Mouse (Mus musculus): Measurements from ENCODE around the gene Rac3. TPM values are rescaled to one million over a fixed set of nuclear protein-coding genes. Genes with fewer than 3 reads are reported as not detected.

The Rac3 gene
- polyA plus RNA-seq, 1 experiment: 60.4 TPM

DNA sequence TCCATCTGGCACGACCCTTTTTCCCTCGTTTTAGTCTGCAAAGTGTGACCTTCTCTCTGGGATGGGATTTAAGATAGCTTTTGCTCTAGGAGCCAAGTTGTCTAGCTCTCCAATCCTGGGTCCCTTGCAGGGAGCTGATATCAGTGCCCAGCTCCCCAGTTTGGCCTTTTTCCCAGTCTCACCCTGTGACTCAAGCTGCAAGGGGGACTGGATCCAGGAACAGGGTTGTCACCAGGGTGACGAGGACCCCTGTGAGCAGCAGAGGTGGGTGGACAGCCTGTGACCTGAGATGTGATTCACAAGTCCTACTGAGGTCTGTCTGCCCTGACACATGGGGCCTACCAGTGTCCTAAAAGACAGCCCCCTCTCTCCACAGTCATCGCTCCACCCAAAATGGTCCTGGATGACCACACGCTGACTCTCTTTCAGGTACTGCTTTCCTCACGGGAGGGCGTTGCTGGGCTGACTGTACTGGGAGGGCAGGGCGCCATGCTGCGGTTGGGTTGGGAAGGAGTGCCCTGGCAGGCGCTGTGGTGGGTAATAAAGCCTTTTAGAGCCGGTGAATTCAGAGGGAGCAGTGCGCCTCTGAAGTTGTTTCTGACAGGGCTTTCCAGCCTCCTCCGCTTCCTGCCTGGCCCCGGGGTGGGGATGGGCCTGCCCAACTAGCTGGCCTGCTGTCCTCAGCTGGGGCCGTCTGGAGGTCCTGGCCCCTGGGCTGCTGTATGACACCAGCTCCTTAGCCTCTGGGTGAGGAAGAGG, 17.4 kb upstream of the Rac3 start:
- TF ChIP-seq CTCF (IDR thresholded peaks at IDR 0.05; ENCODE audit: extremely low read depth, insufficient read depth, low read length) (no peak), POLR2A (IDR thresholded peaks at IDR 0.05; ENCODE audit: extremely low read depth, insufficient read depth, low read length) (no peak)
- H3K4me1 ChIP-seq (ENCODE audit: control insufficient read depth, insufficient read depth, low read length): no peaks in the 10 kb centered on the region
- H3K27ac ChIP-seq (ENCODE audit: insufficient read depth, low read length): peak overlapping the region; percentile 35; the same call in 1 of the 2 replicates
- no peak overlapping the region for H3K4me3 ChIP-seq (ENCODE audit: insufficient read depth, low read length)

DNA sequence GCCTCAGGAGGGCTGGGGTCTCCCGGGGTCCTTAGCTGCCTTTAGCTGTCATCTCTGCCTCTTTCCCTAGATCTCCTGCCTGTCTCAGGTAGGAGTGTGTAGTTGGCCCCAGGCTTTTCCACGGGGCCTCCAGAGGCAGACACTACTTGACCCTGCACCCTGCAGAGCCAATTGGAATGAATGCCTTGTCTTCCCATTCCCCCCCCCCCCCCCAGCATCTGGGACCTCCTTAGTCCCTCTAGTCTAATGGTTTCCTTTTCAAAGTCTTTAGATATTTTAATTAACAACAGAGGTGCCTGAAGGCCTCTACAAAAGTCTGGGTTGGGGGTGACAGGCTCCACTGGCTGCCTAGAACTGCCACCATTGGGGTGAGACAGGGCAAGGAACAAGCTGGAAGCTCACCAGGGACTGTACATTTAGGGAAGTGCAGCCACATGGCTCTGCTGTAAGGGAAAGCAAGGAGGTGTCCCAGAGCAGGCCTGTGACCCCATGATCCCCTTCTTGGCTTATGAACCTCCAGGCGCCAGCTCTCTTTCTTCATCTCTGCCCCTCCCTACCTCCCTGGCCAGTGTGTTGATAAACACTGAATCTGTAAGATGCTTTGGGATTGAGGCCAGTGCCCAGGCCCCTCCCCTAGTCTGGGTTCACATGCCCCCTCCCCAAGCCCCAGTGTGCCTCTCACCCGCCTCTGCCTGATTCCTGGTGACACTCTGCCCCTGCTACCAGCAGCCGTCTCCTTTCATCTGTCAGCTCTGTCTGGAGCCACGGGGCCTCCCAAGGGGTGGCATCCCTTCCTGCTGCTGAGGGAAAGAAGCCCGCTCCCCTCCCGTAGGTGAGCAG, 16.6 kb upstream of the Rac3 start:
- Histone ChIP-seq H3K27ac (ENCODE audit: insufficient read depth, low read length) (peak overlapping the region; percentile 35; the same call in 1 of the 2 replicates), H3K4me3 (ENCODE audit: insufficient read depth, low read length) (no peak overlapping the region), H3K4me1 (ENCODE audit: control insufficient read depth, insufficient read depth, low read length) (no peaks in the 10 kb centered on the region)
- TF ChIP-seq POLR2A (IDR thresholded peaks at IDR 0.05; ENCODE audit: extremely low read depth, insufficient read depth, low read length): no peak

DNA sequence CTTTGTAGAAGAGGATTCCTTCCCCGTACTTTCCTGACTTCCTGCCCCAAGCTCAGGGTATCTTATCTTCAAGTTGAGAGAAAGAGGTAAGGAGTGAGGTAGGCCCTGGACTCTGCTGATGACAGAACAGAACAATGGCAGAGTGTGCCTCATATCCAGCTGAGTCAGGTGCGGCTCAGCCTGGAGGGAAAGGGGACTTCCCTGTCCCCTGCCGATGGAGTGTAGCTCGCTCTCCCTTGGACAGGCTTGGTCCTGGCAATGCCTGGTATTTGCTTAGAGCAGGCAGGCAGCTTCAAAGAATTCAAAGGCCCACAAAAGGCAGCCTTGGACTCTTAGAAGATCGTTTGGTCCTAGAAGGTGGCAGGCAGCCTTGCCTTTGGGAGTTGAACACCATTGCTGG, 15.2 kb upstream of the Rac3 start:
- Histone ChIP-seq H3K4me3 (ENCODE audit: insufficient read depth, low read length) (no peak overlapping the region), H3K4me1 (ENCODE audit: control insufficient read depth, insufficient read depth, low read length) (no peaks in the 10 kb centered on the region), H3K27ac (ENCODE audit: insufficient read depth, low read length) (0 out of 2 replicates have a peak overlapping the region, but pooled peaks have one; percentile 48)
- TF ChIP-seq CTCF (IDR thresholded peaks at IDR 0.05; ENCODE audit: extremely low read depth, insufficient read depth, low read length) (no peak), POLR2A (IDR thresholded peaks at IDR 0.05; ENCODE audit: extremely low read depth, insufficient read depth, low read length) (no peak)

DNA sequence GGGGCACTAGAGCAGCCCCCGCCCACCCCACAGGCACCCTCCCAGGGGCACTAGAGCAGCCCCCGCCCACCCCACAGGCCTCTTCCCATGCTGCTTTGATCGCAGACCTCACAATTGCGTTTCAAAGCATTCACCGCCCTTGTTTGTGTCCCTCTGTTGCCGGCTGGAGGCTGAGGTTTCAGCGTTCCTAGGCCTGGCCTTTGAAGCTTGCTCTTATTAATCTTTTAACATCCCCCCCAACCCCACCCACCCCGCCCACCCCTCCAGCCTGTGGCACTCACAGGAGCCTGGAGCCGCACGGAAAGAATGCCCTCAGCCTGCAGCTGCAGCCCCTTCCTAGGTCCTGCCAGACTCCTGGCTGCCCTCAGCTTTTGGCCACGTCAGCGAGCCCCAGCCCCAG, 14.0 kb upstream of the Rac3 start:
- H3K4me3 ChIP-seq (ENCODE audit: insufficient read depth, low read length): no peak overlapping the region
- H3K4me1 ChIP-seq (ENCODE audit: control insufficient read depth, insufficient read depth, low read length): no peaks in the 10 kb centered on the region
- TF ChIP-seq POLR2A (IDR thresholded peaks at IDR 0.05; ENCODE audit: extremely low read depth, insufficient read depth, low read length) (no peak), CTCF (IDR thresholded peaks at IDR 0.05; ENCODE audit: extremely low read depth, insufficient read depth, low read length) (no peak)
- H3K27ac ChIP-seq (ENCODE audit: insufficient read depth, low read length): no peak overlapping the region

DNA sequence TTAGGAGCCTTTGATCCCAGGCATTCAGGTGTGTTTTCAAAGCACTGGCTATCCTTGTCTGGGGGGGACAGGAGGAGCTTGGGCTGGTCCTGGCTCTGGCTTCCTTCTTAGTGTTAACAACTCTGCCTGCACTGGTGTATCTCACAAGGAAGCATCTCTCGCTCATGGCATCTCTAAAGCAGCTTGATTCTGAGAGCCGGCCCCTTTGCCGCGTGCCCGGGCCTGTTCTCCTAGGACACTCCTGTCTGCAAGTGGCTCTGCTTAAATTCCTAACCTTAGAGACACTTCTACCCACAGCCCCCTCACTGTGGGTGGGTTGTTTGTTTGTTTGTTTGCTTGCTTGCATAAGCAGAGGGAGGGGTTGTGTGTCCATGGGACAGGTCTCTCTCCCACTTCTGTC, 13.3 kb upstream of the Rac3 start:
- no peak for TF ChIP-seq CTCF (IDR thresholded peaks at IDR 0.05; ENCODE audit: extremely low read depth, insufficient read depth, low read length)
- TF ChIP-seq POLR2A (IDR thresholded peaks at IDR 0.05; ENCODE audit: extremely low read depth, insufficient read depth, low read length): no peak
- no peaks in the 10 kb centered on the region for H3K4me1 ChIP-seq (ENCODE audit: control insufficient read depth, insufficient read depth, low read length)

DNA sequence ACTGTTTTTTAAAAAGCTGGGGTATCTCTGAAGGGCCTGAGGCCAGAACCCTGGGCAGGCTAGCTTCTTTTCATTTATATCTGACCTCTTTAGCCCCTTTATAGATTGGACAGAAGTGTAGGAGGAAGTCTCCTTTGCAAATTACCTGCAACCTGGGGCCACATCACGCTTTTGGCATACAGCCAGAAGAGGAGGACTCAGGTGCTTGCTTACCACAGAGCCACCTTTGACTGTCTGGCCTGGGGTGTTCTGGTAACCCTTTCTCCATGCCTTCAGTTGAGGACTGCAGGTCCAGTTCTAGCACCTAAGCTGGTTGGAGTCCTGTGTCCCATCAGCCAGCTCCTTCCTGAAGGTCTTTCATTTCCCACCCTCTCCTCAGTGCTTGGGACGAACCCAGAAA, 11.7 kb upstream of the Rac3 start:
- Histone ChIP-seq H3K27ac (ENCODE audit: insufficient read depth, low read length) (no peak overlapping the region), H3K4me1 (ENCODE audit: control insufficient read depth, insufficient read depth, low read length) (peaks cover under 1% of the 10 kb centered on the region), H3K4me3 (ENCODE audit: insufficient read depth, low read length) (no peak overlapping the region)
- no peak for TF ChIP-seq CTCF (IDR thresholded peaks at IDR 0.05; ENCODE audit: extremely low read depth, insufficient read depth, low read length)
- TF ChIP-seq POLR2A (IDR thresholded peaks at IDR 0.05; ENCODE audit: extremely low read depth, insufficient read depth, low read length): no peak

More for the DNA sequence above, 13.3 kb upstream of the Rac3 start:
- Histone ChIP-seq H3K27ac (ENCODE audit: insufficient read depth, low read length) (peak overlapping the region; percentile 40; the same call in 1 of the 2 replicates), H3K4me3 (ENCODE audit: insufficient read depth, low read length) (no peak overlapping the region)

DNA sequence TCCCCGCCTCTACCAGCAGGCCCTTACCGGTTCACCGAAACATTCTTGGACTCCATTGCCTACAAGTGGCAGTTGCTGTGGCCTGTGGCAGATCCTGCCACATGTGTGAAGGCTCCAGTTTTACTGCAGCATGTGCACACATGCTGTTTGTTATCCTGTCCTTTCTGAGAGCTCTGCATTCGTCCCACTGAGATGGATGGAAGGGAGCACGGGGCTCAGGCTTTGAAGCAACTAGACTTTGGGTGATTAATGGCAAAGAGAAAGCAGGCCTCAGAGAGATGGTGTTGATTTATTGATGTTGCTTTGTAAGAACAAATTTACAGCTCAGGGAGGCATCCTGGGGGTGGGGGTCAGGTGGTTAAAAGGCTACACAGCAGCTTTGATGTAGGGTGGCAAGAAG, 10.6 kb upstream of the Rac3 start:
- Histone ChIP-seq H3K27ac (ENCODE audit: insufficient read depth, low read length) (no peak overlapping the region), H3K4me3 (ENCODE audit: insufficient read depth, low read length) (no peak overlapping the region), H3K4me1 (ENCODE audit: control insufficient read depth, insufficient read depth, low read length) (peaks cover 3% of the 10 kb centered on the region)
- TF ChIP-seq CTCF (IDR thresholded peaks at IDR 0.05; ENCODE audit: extremely low read depth, insufficient read depth, low read length): no peak
- TF ChIP-seq POLR2A (IDR thresholded peaks at IDR 0.05; ENCODE audit: extremely low read depth, insufficient read depth, low read length): no peak

DNA sequence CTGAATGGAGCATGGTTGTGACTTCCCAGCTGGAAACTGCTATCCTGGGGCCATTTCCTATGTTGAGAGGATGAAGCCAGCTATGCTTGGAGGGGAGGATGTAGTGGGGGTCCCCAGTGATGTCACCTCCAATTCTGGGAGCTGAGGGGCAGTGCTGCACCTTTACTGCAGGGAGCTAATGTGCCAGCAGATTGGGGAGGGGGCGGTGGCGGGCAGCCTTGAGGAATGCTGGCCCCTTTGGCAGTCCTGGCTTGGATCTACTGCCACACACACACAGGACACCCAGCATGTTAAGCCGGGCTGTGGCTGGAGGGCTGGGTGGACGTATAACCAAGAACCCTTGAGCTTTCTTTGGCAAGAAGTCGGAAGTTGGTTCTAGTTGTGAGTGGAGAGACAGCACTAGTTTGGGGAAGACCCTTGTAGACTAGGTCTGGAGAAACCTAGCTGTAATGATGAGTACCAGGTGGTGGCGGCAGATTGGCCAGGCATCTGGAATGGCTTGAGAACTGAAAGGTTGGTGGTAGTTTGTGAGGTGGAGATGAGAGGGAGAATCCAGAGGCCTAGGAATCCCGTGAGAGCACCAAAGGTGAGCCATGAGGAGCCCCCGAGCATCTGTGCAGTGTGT, 9.2 kb upstream of the Rac3 start:
- H3K4me3 ChIP-seq (ENCODE audit: insufficient read depth, low read length): no peak overlapping the region
- H3K4me1 ChIP-seq (ENCODE audit: control insufficient read depth, insufficient read depth, low read length): peaks cover 3% of the 10 kb centered on the region
- no peak overlapping the region for H3K27ac ChIP-seq (ENCODE audit: insufficient read depth, low read length)
- TF ChIP-seq POLR2A (IDR thresholded peaks at IDR 0.05; ENCODE audit: extremely low read depth, insufficient read depth, low read length) (no peak), CTCF (IDR thresholded peaks at IDR 0.05; ENCODE audit: extremely low read depth, insufficient read depth, low read length) (no peak)

DNA sequence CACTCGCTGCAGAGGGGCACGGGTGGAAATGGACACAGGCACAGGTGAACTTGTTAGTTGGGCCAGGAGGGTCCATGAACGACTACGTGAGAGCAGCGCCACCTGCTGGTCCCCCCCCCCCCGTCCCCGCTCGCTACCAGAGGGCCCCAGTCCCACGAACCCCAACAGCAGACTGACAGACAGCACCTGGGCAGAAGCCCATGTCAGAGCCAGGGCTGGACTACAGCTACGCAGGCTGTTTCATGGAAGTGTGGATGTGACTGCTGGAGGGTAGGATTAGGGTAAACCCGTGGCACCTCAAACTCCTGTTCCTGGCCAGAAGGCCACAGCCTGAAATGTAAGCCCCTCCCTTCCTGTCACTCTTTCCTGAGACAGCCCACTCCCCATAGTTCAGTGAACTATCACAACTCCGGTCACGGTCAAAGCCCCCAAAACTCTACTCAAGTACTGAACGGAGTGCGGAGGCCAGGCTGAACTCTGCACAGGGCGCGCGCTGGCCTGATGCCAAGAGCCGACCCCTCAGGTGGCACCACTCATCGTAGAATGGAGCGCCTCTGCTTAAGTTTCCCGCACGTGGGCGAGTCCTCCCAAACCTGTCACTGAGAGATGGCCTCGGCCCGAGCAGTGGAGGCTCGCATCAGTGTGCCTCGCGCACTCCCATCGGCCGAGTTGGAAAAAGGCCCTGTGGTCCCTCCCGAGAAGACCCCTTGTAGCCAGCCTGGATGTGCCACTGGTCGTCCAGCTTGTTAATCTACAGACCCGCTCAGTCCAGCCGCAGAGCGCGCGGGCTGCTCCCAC, 8.3 kb upstream of the Rac3 start:
- no peak for TF ChIP-seq POLR2A (IDR thresholded peaks at IDR 0.05; ENCODE audit: extremely low read depth, insufficient read depth, low read length)
- peak; percentile 38; the same call in 1 of the 2 replicates for TF ChIP-seq CTCF (IDR thresholded peaks at IDR 0.05; ENCODE audit: extremely low read depth, insufficient read depth, low read length)

More for the DNA sequence above, 8.3 kb upstream of the Rac3 start:
- H3K4me1 ChIP-seq (ENCODE audit: control insufficient read depth, insufficient read depth, low read length): peaks cover 3% of the 10 kb centered on the region
- peak overlapping the region; percentile 61 for H3K4me3 ChIP-seq (ENCODE audit: insufficient read depth, low read length)
- H3K27ac ChIP-seq (ENCODE audit: insufficient read depth, low read length): no peak overlapping the region

All from cortical plate, adult 2 months (tissue).